Mouse (Mus musculus) gastrocnemius, postnatal 25 days (tissue): ENCODE measurements at regions not wholly inside any gene's neighbourhood (a gene's known extent, or its start where the extent isn't known, plus 50 kb on each side); places are given as distances from the start of the nearest gene placed in this dataset.

Experiments used
- DNase-seq: peaks from one replicate; pipeline ENCODE4 v3.0.0; 2022

DNA sequence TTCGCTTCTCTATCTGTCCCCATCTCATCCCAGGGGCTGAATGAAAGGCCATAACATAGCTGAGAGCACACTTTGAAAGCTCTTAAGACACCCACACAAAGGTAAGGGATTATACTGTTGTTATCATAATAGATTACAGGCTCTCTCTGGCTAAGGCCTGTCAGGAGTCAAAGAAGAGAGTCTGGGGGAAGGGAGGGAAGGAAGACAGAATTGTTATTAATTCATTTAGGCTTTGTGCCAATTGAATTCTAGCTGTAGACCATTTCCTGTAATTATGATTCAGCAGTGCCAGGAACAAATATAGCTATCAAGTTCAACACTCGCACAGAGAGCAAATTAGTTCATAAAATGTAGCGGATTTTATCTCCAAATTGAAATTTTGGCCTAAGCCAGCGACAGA lies 369.3 kb upstream of the Gm10306 start:
- DNase-seq: no peak

DNA sequence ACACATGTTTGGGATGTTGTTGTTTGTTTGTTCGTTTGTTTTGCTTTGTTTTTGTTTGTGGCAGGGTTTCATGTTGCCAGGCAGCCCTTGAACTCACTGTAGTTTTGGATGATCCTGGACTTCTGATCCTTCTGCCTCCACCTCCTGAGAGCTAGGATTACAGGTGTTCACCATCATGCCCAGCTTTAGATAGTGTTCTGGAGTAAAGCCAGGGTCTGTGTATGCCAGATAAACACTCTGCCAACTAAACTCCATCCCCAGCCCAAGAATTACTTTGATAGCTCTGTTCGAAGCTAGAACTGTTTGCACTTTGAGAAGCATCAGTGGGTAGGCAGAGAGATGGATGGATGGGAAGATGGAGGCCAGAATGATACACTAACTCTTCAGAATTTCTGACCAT lies 368.0 kb upstream of the Gm10306 start:
- DNase-seq: no peak

DNA sequence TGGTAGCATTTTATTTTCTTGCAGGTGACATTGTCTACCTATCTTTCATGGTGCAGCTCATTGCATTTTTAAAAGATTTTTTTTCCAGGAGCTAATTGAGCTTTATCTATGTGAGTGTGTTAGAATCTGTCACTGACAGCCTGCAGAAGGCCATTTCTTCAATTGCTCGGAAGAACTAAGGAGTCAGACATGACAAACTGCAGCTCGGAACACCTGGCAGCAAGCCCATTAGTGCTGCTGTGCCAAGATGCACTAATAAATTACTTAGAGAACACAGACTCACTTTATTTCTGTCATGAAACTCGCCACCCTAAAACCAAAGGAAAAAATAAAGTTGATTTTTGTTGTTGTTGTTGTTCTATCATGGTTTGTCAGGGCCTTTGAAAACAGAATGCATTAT lies 367.5 kb upstream of the Gm10306 start:
- DNase-seq: no peak

- no peak for DNase-seq
Measured at GRCm38 (mm10) chr4:94190940-94191339, 365.4 kb upstream of the Gm10306 start.

- DNase-seq: no peak
Measured at GRCm38 (mm10) chr4:94216265-94216664, 340.1 kb upstream of the Gm10306 start.

- no peak for DNase-seq
Measured at GRCm38 (mm10) chr4:94235650-94236206, 320.6 kb upstream of the Gm10306 start.

DNA sequence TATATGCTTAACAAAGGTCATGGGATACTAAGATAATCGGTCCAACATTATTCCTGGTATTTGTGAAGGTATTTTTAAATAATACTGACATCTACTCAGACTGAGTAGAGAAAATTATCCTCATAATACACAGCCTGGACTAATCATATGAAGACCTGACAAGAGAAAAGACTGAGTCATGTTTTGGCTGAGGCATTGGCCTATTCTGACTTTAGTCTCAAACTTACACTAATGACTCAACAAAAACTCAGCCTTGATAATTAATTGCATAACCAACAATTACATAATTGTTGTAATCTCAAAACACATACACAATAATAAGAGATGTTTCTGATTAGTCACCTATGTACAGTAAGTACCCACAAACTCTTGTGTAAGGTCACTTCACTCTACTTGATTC lies 300.3 kb upstream of the Gm10306 start:
- DNase-seq: no peak

DNA sequence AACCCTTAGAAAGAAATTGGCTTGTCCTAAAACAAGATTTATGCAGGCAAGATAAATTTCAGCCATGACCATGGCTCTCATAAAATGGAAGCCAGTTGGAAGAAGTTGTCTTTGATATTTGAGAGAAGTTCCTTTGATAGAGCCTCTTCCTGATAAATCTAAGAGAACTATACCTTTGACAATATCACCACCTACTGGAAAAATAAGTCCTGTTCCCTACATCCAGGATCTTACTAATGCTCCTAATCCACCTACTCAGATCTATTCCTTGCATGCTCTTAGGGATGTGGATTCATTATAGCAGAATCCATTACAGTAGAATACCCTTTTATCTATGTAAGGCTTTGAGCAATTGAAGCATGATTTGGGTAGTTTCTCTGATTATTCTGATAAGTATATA lies 295.2 kb upstream of the Gm10306 start:
- no peak for DNase-seq

GRCm38 (mm10) chr4:94281732-94282131 lies 274.6 kb upstream of the Gm10306 start:
- no peak for DNase-seq

- no peak for DNase-seq
Measured at GRCm38 (mm10) chr4:94292150-94292549, 264.2 kb upstream of the Gm10306 start.

DNA sequence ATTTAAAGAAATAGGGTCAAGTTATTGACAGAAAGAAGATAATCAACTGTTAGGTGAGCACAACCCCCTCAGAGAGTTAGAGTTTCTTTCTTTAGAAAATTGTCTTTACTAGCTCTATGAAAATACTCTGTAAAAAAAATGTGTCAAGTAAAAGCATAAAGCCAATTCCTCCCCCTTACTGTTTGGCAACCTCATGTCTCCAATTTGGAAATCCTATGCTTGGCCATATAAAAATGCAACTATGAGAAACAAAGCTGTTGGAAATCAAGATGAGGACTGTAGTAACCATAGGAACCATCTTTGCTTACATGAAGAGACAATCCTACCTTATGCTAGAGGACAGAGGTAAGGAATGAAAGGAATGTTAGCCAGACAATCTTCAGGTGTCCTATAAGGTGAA lies 239.0 kb upstream of the Gm10306 start:
- DNase-seq: no peak

- no peak for DNase-seq
Measured at GRCm38 (mm10) chr4:94326759-94327158, 229.6 kb upstream of the Gm10306 start.

- no peak for DNase-seq
Measured at GRCm38 (mm10) chr4:94343331-94343730, 213.0 kb upstream of the Gm10306 start.

GRCm38 (mm10) chr4:94349273-94349672 lies 207.1 kb upstream of the Gm10306 start:
- no peak for DNase-seq

- no peak for DNase-seq
Measured at GRCm38 (mm10) chr4:94356982-94357381, 199.4 kb upstream of the Gm10306 start.

DNA sequence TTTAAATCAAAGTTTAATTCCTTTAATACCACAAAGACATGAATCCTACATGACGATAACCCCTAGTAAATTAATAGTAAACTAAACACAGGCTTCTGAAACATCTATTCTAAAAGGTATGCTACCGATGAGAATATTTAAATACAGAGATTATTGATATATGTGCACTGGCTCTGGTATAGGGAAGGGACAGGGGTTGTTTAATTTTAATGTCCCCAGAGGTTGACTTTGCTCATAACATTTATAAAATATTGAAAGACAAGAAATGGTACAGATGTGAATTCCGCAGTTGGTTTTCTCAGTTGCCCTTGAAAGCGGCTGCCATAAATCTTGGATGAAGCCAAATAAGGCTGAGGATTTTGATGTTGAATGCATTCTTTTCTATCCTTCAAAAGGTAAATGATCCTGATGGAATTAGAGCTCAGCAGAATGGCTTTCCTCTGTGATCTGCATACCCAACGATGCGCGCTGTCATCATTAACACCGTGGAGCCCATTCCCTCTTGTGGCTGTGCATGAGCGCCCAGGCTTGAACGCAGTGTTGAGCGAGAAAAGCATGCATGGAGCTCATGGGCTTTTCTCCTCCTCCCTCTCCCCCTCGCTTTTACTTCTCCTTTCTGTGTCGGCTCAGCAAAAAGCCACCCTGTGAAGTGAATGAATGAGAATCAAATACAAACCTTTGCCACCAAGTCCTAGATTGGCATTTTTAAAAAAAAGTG lies 195.4 kb upstream of the Gm10306 start:
- no peak for DNase-seq

DNA sequence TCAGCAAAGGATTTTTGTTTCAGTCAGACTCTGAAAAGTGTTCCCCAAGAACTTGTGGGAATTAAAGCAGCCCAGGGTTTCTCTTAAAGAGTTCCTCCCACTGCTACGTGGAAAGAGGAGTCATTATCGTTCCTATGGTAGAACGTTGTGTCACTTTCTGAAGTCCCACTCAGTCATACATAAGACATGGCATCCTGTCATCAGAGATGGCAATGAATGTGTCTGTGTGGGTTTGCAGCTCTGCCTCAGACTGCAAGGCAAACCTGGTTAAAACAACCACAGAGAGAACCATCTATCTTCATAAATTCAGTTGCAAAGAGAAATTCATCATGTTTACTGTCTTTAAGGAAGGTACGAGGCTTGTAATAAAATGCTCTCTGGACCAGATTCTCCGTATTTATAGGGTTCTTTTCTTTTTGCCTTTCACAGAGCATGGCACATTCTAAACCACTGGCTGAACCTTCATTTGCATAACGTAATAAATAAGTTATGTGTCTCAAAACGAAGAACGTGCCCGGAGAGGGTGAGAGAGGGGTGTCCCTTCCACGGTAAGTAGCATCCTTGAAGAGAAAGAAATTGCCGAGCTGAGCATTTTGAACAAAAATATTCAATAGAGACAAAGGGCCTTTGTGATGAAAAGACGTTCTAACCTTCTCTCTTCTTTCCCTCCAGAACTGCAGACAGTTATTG lies 194.7 kb upstream of the Gm10306 start:
- no peak for DNase-seq

- DNase-seq: no peak
Measured at GRCm38 (mm10) chr4:94365375-94365774, 191.0 kb upstream of the Gm10306 start.

DNA sequence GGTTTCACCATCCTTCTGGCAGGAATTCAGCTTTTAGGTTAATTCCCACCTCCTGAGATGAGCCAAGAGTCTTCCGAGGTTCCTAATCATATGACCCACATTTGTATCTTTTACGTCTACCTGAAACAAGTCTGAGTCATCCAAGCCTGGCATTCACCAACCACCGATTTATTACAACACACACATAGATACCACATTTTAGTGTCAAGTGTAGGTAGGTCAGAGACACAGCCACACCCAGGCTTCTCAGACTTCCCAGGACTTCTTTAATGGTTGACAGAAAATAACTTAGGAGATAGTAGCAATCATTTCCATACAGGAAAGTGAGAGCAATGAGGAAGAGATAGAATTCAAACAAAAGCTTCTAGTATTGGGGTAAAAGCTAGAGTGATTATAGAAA lies 189.2 kb upstream of the Gm10306 start:
- no peak for DNase-seq

GRCm38 (mm10) chr4:94370981-94371380 lies 185.4 kb upstream of the Gm10306 start:
- no peak for DNase-seq

DNA sequence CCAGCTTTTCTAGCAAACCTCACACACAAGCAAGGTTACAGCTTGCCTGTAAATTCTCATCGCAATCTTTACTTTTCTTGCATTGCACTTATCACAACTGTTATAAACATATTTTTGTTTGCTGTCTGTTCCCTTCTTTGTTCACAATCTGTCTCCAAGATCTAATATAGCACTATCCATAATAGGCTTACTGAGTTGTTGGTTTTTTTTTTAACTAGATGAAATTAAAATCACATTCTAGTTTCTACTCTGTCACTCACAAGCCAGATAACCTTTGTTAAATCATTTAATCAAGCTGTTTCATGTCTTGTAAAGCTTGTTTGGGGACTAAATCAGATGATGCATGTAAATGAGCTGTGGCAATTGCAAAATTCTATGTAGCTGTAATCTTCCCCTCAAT lies 180.1 kb upstream of the Gm10306 start:
- no peak for DNase-seq

DNA sequence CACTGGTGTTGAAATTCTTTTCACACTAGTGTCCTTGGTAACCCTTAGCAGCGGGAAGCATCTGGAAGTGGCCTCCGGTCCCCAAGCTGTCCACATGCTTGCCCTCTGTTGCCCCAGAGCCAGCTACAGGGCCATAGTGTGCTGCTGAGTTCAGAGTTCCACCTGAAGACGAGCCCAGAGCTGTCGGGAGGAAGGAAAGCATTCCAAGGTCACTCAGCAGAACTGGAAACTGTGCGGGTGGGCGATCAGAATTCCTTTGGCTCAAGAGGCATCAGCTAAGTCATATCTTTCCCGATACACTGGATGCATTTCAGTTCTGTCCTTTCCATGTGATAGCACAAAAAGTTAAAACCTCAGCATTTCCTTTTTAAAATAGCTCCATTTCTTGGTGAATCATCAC lies 170.6 kb upstream of the Gm10306 start:
- no peak for DNase-seq

- DNase-seq: no peak
Measured at GRCm38 (mm10) chr4:94388317-94388716, 168.0 kb upstream of the Gm10306 start.

DNA sequence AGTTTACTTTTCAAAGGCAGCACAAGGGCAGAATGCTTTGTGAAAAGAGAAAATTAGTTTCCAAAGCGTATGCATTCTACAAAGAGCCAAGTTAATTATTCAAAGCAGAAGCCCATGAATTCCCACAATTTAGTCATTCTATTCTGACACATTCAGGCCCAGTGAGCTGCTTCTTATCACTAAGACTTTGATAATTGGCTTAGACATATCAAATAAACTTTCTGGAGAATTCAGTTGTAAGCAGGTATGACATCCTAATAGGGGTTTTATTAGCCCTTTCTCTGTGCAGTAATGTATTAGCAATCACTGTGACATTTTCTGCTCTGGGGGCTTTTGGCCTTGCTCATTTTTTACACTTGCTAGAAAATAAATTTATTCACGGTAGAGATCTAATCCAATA lies 161.9 kb upstream of the Gm10306 start:
- DNase-seq: no peak
